Mouse (Mus musculus): ENCODE data around the gene Slc1a5. TPM values are rescaled to one million over a fixed set of nuclear protein-coding genes. Genes with fewer than 3 reads are reported as not detected.

The Slc1a5 gene
- polyA plus RNA-seq, 1 experiment: 22.4 TPM

DNA sequence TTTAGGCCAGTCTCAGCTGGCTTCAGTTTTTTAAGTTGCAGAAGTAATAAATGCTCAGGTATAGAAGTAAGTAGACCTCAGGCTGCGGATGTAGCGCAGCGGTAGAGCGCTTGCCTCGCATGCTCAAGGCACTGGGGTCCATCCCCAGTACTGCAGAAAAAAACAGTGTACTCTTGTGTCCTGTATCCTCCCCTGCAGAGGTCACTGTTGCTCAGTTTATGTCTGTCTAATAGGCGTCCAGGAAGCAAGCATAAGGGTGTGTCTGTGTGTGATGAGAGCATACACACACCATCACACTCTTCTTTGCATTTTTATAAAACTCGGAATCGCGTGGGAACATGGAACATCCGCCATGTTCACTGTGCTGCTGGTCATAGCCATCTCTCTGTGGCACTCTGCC, 44.6 kb downstream of the Slc1a5 start:
- TF ChIP-seq GATA1 (IDR thresholded peaks at IDR 0.05; ENCODE audit: low read length): no peak

DNA sequence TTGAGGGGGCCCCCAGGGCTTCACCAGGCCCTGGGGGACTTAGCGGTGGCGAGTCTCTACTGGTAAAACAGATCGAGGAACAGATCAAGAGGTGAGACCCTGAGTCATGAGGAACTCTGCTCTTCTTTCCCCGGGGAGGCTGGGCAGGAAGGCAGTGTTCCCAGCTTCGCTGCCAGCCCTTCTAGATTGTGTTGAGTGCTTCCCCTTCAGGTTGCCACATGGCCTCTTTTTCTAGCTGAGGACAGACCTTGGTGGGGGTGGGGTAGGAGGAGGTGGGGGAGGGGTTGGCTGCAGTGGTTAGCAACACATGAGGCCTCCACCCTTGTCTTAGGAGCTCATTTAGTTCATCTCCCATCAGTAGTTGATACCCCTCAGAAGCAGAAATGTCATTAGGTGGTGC, 45.4 kb downstream of the Slc1a5 start:
- no peak for TF ChIP-seq GATA1 (IDR thresholded peaks at IDR 0.05; ENCODE audit: low read length)

DNA sequence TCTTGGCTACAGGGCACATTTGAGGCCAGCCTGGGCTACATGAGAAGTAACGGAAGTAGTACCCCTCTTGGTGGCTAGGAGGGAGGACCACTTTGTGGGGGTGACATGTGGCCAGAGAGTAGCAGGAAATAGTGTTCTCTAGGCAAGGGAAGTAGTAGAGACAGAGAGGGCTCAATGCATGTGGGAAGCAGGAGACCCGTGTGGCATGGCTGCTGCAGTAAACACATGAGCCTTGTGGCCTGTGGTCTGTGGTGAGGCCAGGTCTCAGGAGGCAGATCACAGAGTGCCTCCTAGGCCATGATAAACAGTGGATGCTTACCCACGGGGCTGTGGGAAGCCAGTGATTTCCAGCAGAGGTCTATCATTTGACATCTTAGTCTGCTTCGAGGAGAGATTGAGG, 46.1 kb downstream of the Slc1a5 start:
- no peak for TF ChIP-seq GATA1 (IDR thresholded peaks at IDR 0.05; ENCODE audit: low read length)

DNA sequence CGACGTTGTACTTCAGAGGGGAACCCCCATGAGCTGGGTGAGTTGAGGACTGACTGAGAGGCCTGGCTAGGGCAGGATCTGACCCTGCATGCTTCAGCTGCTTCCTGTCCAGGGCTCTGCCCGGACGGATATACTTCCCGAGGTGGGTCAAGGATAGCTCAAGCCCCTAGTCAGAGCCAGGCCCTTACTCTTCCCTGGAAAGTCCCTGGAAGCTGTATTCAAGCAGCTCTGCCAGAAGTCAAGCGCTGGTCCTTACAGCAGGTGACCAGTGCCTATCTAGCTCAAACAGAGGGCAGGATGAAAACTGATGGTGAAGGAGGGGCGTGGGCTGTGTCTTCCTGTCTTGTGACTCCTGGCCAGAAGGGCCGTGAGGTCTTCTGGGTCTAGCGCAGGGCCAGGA, 49.3 kb downstream of the Slc1a5 start:
- no peak for TF ChIP-seq GATA1 (IDR thresholded peaks at IDR 0.05; ENCODE audit: low read length)

DNA sequence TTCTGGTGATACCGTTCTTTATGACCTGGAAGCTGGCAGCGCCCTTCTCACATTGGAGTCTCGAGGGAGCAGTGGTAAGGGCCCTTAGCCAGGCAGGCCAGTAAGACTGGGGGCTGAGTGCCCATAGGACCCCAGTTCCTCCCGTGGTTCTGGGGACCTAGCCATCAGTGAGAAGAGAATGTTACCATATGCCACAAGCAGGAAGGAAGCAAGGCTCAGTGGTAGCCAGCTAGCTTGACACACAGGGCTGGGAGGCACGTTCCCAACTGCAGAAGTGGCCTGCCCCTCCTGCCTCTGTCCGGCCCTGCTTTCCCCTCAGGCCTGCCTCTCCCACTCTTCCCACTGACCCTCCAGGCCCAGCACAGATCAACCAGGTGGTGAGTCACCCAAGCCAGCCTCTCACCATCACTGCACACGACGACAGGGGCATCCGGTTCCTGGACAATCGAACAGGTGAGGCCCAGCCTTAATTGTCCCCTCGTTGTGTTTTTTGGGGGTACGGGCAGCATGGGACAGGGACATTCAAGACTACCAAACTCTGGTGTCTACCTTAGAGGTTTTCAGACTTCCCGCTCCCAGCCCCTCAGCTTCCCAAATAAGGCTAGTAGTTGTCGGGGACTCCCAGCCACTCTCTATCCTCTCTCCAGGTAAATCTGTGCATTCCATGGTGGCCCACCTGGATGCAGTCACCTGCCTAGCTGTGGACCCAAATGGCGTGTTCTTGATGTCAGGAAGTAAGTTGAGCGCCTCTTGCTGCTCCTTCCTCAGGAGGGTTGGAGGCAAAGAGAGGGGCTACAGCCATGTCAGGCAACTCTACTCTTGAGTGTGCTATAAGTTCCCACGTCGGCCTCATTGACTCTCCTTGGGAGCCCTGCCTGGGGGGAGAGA, 57.0 kb downstream of the Slc1a5 start:
- TF ChIP-seq GATA1 (IDR thresholded peaks at IDR 0.05; ENCODE audit: low read length): no peak

DNA sequence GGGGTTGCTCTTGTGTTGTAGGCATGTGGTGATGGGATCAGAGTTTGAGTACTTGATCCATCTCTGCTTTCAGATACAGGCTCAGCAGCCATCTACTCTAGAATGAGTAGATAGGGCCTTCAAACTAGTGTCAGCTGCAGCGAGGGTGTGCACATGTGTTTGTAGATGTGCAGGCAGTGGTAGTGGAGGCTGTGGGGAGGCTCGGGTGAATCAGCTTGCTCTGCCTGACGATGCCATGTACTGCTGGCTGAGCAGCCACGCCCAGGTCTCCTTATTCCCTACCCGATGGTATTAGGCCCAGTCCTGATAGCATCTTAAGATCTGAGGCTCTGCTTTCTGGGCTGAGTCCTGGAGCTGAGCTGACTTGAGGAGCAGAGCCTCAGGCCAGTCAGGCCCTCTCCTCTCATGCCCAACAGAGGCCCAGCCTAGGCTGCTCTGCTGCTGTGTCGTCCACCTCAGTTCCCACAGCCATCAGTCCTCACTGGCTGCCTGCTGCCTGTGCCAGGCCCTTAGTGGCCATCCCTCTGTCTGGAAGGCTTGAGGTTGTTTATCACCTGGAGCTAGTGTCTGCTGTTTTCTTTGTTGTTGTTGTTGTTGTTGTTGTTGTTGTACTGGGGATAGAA, 57.8 kb downstream of the Slc1a5 start:
- TF ChIP-seq GATA1 (IDR thresholded peaks at IDR 0.05; ENCODE audit: low read length): no peak

DNA sequence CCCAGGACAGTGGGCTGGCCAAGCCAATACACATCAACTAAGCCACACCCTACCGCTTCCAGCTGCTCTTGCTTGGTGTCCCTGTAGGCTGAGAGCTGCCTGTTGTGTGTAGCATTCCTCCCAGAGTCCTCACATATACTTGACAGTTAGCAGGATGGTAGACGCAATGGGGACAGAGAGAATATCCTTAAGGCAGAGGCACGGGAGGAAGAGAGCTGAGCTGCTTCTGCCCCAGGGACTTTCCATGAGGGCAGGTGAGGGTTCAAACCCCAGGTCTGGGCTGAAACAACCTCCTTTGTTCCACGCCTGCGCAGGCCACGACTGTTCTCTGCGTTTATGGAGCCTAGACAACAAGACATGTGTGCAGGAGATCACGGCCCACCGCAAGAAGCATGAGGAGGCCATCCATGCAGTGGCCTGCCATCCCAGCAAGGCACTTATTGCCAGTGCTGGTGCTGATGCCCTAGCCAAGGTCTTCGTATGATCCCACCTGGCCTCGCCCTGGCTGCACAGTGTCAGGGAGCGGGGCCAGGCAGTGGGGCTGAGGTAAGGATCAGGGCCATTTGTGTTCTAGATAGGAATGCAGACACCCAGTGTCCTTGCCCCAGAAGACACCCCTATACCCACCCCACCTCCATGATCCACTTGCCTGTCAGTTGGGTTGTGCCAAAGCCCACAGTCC, 58.4 kb downstream of the Slc1a5 start:
- no peak for TF ChIP-seq GATA1 (IDR thresholded peaks at IDR 0.05; ENCODE audit: low read length)

DNA sequence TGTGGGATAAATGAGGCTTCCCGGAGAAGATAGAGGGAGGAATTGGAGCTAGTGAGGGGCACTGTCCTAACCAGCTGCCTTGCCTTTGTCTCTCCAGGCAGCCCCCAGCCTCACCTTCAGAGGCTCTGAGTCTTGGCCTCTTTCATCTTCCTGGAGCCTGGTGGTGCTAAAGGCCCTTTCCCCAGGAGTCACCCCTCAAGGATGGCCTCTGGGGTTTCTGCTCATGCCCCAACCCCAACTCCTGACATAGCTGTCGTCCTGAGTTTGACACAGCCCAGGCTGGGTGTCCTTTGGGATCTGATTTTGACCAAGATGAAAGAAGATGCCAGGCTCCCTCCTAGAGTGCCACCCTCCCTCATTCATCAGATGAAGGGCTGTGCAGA, 59.0 kb downstream of the Slc1a5 start:
- no peak for TF ChIP-seq GATA1 (IDR thresholded peaks at IDR 0.05; ENCODE audit: low read length)

DNA sequence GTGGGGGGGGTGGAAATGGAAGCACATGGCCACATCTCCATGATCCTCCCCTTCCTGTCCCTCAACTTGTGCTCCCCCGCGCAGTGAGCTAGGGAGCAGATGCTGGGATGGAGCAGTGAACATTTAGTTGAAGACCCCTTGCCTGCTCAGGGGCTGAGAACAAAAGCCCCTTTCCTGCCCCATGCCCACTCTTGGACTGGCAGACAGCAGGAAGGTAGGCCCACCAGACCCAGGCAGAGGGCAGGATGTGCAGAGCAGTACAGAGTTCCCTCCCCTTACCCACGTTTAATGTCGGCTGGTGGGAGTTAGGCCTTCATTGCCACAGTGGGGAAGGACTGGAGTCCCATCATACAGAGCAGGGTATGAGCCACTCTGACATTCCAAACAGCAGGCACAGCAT, 59.9 kb downstream of the Slc1a5 start:
- no peak for TF ChIP-seq GATA1 (IDR thresholded peaks at IDR 0.05; ENCODE audit: low read length)

DNA sequence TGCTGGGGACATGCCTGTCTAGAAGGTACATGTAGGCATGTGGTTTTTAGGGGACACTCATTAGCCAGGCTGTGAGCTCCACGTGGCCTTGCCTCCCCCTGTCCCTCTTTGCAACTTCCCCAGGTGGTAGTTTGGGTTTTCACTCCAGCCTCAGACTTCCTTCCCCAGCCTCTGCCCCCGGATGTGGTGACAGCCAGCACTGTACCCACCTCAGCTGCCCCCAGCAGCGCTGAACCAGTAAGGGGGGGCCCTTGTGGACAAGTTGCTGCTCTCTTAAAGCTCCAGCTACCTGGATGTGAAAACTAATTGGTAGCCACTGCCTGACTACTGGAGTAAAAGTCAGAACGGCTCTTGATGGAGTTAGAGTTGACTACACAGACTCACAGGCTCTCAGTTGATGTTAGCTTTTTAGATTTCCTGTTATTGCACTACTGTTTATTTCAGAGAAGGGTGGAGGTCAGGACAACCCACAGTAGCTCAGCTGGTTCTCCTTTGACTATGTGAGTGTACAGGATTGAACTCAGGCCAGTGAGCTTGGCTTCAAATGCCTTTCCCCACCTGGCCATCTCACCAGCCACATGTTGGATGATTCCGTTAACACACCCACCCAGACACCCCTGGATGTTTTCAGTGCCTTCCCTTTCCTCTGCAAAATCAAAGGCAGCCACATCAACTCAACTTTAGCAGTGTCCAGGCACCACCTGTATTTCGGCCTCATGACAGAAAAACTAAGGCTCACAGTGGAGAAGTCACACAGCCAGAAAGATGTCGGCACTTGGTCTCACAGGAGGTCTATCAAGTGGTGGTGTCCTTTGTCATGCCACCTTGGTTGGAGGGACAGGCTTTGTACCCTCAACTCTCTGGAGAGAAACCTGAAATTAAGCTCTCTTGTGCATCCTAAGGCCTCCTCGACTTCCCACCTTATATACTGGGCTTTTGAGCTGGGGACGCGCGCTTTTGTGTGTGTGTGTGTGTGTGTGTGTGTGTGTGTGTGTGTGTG, 60.7 kb downstream of the Slc1a5 start:
- TF ChIP-seq GATA1 (IDR thresholded peaks at IDR 0.05; ENCODE audit: low read length): no peak

DNA sequence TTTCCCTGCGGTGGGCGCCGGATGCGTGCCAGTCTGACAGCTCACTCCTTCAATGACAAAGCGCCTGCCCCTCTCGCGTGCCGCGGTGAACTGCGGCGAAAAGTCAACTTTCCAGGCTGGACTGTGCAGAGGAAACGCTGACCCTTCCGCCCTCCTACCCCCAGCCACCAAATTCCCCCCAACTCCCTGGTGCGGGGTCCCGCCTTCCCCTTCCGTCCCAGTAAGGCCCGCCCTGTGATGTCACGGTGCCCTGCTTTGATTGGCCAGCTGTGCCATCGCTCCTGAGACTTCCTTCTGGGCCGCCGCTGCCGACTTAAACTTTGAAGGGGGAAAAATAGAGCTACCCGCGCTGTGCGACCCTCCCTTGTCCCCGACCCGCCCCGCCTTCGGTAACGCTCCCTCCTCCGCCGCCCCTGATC, 61.5 kb downstream of the Slc1a5 start, which contains the start of gene Prkd2:
Gene Prkd2, plus strand, starts transcription at position 258 of the 419 bp plus-strand sequence.
- TF ChIP-seq GATA1 (IDR thresholded peaks at IDR 0.05; ENCODE audit: low read length): no peak

DNA sequence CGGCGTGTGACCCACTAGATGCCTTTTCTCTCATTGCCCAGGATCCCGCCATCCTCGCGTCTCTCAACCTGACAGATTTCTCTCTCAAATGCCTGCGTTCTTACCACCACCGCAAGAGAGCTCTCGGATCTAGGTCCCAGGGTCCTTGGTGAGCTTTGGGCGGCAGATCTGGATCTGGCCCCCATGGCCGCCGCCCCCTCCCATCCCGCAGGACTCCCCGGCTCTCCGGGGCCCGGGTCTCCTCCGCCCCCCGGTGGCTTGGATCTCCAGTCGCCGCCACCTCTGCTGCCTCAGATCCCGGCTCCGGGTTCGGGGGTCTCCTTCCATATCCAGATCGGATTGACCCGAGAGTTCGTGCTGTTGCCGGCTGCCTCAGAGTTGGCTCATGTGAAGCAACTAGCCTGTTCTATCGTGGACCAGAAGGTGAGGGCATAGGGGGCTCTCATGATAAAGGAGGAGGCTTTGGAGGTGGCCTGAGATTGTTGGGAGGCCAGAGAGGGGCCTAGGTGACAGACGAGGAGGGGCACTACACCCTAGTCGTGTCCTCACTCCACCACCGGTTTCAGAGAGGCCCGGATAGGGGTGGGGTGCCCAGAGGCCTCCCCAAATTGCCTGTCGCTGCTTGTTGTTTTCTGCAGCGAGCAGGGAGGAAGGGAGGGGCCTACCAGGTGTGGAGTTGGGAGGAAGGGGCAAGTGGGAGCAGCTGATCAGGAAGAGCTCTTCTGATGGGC, 62.5 kb downstream of the Slc1a5 start:
- no peak for TF ChIP-seq GATA1 (IDR thresholded peaks at IDR 0.05; ENCODE audit: low read length)

DNA sequence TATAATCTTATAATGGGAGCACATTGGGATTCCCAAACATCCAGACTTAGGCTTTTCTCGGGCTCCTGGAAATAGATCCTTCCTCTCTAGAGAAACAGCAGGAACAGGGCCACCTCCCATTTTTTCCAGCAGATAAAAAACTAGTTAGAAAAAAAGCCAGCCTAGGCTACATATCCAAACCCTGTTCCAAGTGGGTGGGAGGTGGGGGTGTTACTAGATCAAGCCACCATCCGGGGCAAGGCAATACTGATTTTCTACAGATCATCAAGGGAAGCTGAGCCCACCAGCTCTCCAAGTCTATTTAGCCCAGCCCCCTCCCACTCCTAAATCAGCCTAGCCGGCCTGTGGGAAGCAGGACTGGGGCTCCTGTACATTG, 63.5 kb downstream of the Slc1a5 start:
- TF ChIP-seq GATA1 (IDR thresholded peaks at IDR 0.05; ENCODE audit: low read length): no peak

DNA sequence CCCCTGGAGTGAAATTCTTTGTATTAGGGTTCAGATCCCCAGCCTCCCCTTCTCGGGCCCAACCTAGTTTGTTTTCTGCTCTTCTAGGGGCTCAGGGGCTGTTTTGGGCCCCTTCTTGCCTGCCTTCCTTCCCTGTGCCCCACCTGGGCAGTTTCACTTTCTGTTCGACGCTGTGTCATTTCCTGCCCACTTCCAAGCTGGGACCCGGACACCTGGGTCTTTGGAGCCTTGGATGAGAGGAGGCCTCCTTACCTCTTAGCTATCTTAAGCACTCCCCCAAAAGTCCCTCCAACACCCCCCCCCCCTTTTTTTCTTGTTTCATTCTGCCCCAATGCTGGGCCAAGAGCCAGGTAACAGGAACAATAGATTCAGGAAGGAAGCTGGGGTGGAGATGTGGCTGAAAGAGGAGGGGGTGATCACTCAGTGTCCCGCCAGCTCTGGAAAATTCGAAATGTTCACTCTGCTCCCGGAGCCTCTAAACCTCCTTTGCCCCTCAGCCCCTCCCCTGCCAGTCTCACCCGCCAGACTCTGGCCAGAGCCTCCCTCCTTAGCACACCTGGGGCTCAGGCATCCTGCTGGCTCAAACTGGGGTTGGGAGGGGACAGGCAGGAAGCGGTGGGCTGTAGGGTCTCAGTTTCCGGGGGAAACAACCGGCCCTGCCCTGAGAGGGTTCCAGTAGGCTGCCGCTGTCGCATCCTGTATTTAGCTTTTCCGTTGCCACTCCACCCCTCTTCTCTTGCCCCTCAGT, 64.1 kb downstream of the Slc1a5 start:
- TF ChIP-seq GATA1 (IDR thresholded peaks at IDR 0.05; ENCODE audit: low read length): no peak
